Mouse (Mus musculus): ENCODE data around the gene Rassf6.

Rassf6 gene

GRCm38 (mm10) chr5:90640286-90641217 lies at the start of gene Rassf6:
TSS of gene Rassf6 (minus strand) at chr5:90640657.
- TF ChIP-seq POU5F1 (IDR thresholded peaks at IDR 0.05; ENCODE audit: borderline replicate concordance, low read length) (no peak), NANOG (IDR thresholded peaks at IDR 0.05; ENCODE audit: borderline replicate concordance, low read length) (no peak), CTCF (conservative IDR thresholded peaks at IDR 0.05; ENCODE audit: low read length) (no peak)
- no peaks in the 10 kb centered on the region for H3K36me3 ChIP-seq (ENCODE audit: insufficient read depth, low read length)
- peaks cover 9% of the 10 kb centered on the region for H3K27me3 ChIP-seq (ENCODE audit: insufficient read depth, low read length)
- peak within 1 kb of the TSS; percentile 68 for H3K4me3 ChIP-seq (replicated peaks; ENCODE audit: low read length)
- no peaks in the 10 kb centered on the region for H3K9me3 ChIP-seq (ENCODE audit: low read length)
- H3K4me1 ChIP-seq (replicated peaks; ENCODE audit: low read depth, low read length): peaks cover 12% of the 10 kb centered on the region

DNA sequence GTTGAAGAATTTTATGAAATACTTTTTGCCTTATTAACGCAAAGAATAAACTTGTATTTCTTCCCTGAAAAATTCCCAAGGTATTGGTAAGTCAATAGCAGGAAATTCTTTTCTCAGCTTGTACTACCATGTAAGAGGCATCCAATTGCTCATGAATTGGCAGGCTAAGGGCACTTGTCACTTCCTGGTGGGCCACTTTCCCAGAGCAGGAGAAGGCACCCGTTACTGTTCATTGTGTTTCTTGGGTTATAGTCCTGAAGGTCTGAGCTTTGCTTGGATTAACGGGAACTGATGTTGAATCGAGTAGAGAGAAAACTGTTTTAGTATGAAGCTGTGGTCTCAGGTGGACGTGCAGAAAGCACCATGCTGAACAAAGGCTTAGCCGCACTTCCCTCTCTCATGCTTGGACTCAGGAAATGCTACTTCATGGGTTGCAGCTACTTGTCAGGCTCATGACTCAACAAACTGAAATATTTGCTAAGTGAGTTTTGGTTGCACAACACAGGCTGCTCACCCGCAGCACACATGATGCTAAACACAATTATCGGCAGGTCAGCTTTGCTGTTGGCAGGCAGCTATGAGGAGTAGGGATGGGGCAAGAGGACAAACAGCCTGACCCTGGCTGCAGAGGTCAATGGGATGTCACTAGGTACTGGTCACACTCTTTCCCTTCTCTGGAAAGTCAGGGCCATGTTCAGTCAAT lies 49.1 kb upstream of the Rassf6 start:
- no peaks in the 10 kb centered on the region for H3K36me3 ChIP-seq (ENCODE audit: insufficient read depth, low read length)
- H3K9me3 ChIP-seq (ENCODE audit: low read length): no peaks in the 10 kb centered on the region
- H3K4me3 ChIP-seq (replicated peaks; ENCODE audit: low read length): no peak overlapping the region
- TF ChIP-seq CTCF (conservative IDR thresholded peaks at IDR 0.05; ENCODE audit: low read length) (no peak), NANOG (IDR thresholded peaks at IDR 0.05; ENCODE audit: borderline replicate concordance, low read length) (no peak), POU5F1 (IDR thresholded peaks at IDR 0.05; ENCODE audit: borderline replicate concordance, low read length) (no peak)
- no peaks in the 10 kb centered on the region for H3K27me3 ChIP-seq (ENCODE audit: insufficient read depth, low read length)
- H3K4me1 ChIP-seq (replicated peaks; ENCODE audit: low read depth, low read length): no peaks in the 10 kb centered on the region

- Histone ChIP-seq H3K4me1 (replicated peaks; ENCODE audit: low read depth, low read length) (no peaks in the 10 kb centered on the region), H3K9me3 (ENCODE audit: low read length) (no peaks in the 10 kb centered on the region; the same call in 1 of the 2 replicates), H3K27me3 (ENCODE audit: insufficient read depth, low read length) (no peaks in the 10 kb centered on the region), H3K4me3 (replicated peaks; ENCODE audit: low read length) (no peak overlapping the region), H3K36me3 (ENCODE audit: insufficient read depth, low read length) (no peaks in the 10 kb centered on the region)
- TF ChIP-seq NANOG (IDR thresholded peaks at IDR 0.05; ENCODE audit: borderline replicate concordance, low read length): no peak
- no peak for TF ChIP-seq CTCF (conservative IDR thresholded peaks at IDR 0.05; ENCODE audit: low read length)
- TF ChIP-seq POU5F1 (IDR thresholded peaks at IDR 0.05; ENCODE audit: borderline replicate concordance, low read length): no peak
Observed at GRCm38 (mm10) chr5:90687913-90688312, 47.5 kb upstream of the Rassf6 start.

- Histone ChIP-seq H3K4me1 (replicated peaks; ENCODE audit: low read depth, low read length) (no peaks in the 10 kb centered on the region), H3K27me3 (ENCODE audit: insufficient read depth, low read length) (no peaks in the 10 kb centered on the region), H3K9me3 (ENCODE audit: low read length) (no peaks in the 10 kb centered on the region; the same call in 1 of the 2 replicates), H3K4me3 (replicated peaks; ENCODE audit: low read length) (no peak overlapping the region), H3K36me3 (ENCODE audit: insufficient read depth, low read length) (no peaks in the 10 kb centered on the region)
- TF ChIP-seq POU5F1 (IDR thresholded peaks at IDR 0.05; ENCODE audit: borderline replicate concordance, low read length) (no peak), CTCF (conservative IDR thresholded peaks at IDR 0.05; ENCODE audit: low read length) (no peak), NANOG (IDR thresholded peaks at IDR 0.05; ENCODE audit: borderline replicate concordance, low read length) (no peak)
Observed at GRCm38 (mm10) chr5:90684994-90685393, 44.5 kb upstream of the Rassf6 start.

DNA sequence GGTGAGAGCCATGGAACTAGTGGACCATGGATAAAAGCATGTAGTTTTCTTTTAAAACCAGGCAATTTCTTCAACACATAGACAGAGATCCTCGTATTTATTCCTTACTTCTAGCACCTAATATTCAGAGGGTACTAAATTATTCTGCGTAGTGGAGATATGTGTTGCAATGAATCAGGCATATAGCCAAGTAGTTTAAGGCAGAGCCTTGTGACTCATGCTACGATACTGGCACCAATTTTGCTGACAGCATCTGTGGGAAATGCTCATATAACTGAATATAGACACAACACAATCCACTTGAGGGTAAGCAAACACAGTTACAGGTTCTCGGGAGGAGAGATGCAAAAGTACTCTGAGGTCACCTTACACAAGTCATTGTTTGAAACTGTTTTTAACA lies 41.4 kb upstream of the Rassf6 start:
- Histone ChIP-seq H3K4me1 (replicated peaks; ENCODE audit: low read depth, low read length) (no peaks in the 10 kb centered on the region), H3K9me3 (ENCODE audit: low read length) (no peaks in the 10 kb centered on the region; the same call in 1 of the 2 replicates), H3K4me3 (replicated peaks; ENCODE audit: low read length) (no peak overlapping the region), H3K36me3 (ENCODE audit: insufficient read depth, low read length) (no peaks in the 10 kb centered on the region), H3K27me3 (ENCODE audit: insufficient read depth, low read length) (no peaks in the 10 kb centered on the region)
- TF ChIP-seq POU5F1 (IDR thresholded peaks at IDR 0.05; ENCODE audit: borderline replicate concordance, low read length) (no peak), CTCF (conservative IDR thresholded peaks at IDR 0.05; ENCODE audit: low read length) (no peak), NANOG (IDR thresholded peaks at IDR 0.05; ENCODE audit: borderline replicate concordance, low read length) (no peak)

- no peak for TF ChIP-seq POU5F1 (IDR thresholded peaks at IDR 0.05; ENCODE audit: borderline replicate concordance, low read length)
- TF ChIP-seq CTCF (conservative IDR thresholded peaks at IDR 0.05; ENCODE audit: low read length): no peak
- TF ChIP-seq NANOG (IDR thresholded peaks at IDR 0.05; ENCODE audit: borderline replicate concordance, low read length): no peak
- no peaks in the 10 kb centered on the region for H3K9me3 ChIP-seq (ENCODE audit: low read length)
- no peaks in the 10 kb centered on the region for H3K36me3 ChIP-seq (ENCODE audit: insufficient read depth, low read length)
- H3K4me3 ChIP-seq (replicated peaks; ENCODE audit: low read length): no peak overlapping the region
- no peaks in the 10 kb centered on the region for H3K4me1 ChIP-seq (replicated peaks; ENCODE audit: low read depth, low read length)
- H3K27me3 ChIP-seq (ENCODE audit: insufficient read depth, low read length): no peaks in the 10 kb centered on the region
Observed at GRCm38 (mm10) chr5:90677560-90677959, 37.1 kb upstream of the Rassf6 start.

DNA sequence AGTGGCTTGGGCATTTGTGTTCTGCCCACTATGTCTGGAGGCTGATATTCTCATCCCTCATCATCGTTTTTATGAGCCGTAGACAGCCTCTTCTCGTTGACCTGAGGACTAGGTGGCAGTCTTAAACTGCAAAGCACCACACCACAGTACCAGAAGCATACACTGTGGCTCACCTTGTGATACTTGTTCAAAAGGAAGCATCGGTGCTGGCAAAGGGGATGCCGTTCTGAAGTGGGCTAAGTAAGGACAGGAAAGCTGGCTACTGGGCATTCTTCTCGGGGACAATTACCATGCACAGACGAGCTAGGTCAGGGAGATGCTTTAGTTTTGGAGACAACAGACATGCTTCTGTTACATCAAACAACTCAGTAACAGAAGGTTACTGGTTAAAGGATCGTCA lies 21.4 kb upstream of the Rassf6 start:
- H3K4me1 ChIP-seq (replicated peaks; ENCODE audit: low read depth, low read length): no peaks in the 10 kb centered on the region
- TF ChIP-seq POU5F1 (IDR thresholded peaks at IDR 0.05; ENCODE audit: borderline replicate concordance, low read length) (no peak), NANOG (IDR thresholded peaks at IDR 0.05; ENCODE audit: borderline replicate concordance, low read length) (no peak), CTCF (conservative IDR thresholded peaks at IDR 0.05; ENCODE audit: low read length) (no peak)
- H3K36me3 ChIP-seq (ENCODE audit: insufficient read depth, low read length): no peaks in the 10 kb centered on the region

DNA sequence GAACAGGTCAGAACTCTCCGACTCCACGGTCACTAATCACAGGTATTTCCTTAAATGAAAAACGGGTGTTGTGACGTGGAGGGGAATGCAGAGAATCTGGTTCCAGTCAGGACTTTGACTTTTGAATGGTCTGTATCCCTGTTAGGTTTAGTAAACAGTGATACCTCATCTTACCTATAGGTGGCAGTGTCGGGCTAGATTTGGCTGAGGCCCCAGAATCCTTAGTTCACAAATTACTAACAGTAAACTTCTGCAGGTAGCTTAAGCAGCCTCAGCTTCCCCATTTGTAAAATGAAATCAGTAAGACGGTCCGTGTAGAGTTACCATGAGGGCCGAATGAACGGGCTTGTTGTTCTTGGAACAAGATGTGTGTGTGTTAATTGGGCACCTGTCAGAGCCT lies 21.0 kb upstream of the Rassf6 start:
- H3K4me1 ChIP-seq (replicated peaks; ENCODE audit: low read depth, low read length): no peaks in the 10 kb centered on the region
- TF ChIP-seq CTCF (conservative IDR thresholded peaks at IDR 0.05; ENCODE audit: low read length): peak; percentile 45
- no peak for TF ChIP-seq NANOG (IDR thresholded peaks at IDR 0.05; ENCODE audit: borderline replicate concordance, low read length)

More for the DNA sequence above, 21.4 kb upstream of the Rassf6 start:
- H3K4me3 ChIP-seq (replicated peaks; ENCODE audit: low read length): no peak overlapping the region
- H3K9me3 ChIP-seq (ENCODE audit: low read length): peaks cover 7% of the 10 kb centered on the region
- H3K27me3 ChIP-seq (ENCODE audit: insufficient read depth, low read length): peaks cover 8% of the 10 kb centered on the region

More for the DNA sequence above, 21.0 kb upstream of the Rassf6 start:
- no peaks in the 10 kb centered on the region for H3K36me3 ChIP-seq (ENCODE audit: insufficient read depth, low read length)
- no peak overlapping the region for H3K4me3 ChIP-seq (replicated peaks; ENCODE audit: low read length)
- peaks cover 7% of the 10 kb centered on the region for H3K9me3 ChIP-seq (ENCODE audit: low read length)
- peaks cover 8% of the 10 kb centered on the region for H3K27me3 ChIP-seq (ENCODE audit: insufficient read depth, low read length)

Measured in E14TG2a.4 (cell line).